Mouse (Mus musculus) A20 (cell line): ENCODE results near the gene Abca15.
"Not testable (repeated sequence)": the region's sequence is repeated elsewhere in the genome, so short reads cannot be mapped to it uniquely, and the experiment has no call there.

Experiments used
- DNase-seq: peaks from one replicate; pipeline ENCODE4 v3.0.0-alpha.2; 2011; ENCODE audit warnings: low read depth, low spot score

The Abca15 gene

DNA sequence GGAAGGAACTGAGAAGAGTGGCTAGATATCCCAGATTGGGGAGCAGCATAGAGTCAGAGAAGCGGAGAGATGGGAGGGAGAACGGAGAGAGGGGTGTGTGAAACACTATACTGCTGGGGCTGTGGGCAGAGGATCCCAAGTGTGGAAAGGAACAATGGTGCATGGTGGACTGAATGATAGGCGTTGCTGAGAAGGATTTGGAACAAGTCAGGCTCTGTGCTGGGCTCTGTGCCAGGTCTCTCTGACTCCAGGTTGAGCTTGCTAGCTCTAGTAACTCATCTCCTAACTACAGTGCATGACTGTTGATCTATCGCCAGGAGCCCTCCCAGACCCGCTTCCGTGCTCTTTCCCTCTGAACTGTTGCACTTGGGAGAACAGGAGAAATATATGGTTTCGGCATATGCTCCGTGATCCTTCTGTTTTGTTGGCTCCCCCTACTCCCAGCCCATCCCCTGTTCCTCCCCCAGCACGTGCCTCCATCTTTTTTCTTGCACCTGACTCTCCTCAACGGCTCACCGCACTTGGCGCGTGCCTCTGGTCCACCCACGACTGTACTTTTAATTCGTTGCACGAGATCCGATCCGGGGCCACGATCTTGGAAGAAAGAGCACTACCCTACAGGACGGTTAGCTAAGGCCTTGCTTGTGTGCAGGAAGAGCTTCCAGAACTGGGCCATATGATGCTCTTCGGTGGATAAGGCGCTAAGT, at the start of gene Abca15:
TSS of gene Abca15 (plus strand) at position 584 of the 707 bp plus-strand sequence.
- no peak for DNase-seq

DNA sequence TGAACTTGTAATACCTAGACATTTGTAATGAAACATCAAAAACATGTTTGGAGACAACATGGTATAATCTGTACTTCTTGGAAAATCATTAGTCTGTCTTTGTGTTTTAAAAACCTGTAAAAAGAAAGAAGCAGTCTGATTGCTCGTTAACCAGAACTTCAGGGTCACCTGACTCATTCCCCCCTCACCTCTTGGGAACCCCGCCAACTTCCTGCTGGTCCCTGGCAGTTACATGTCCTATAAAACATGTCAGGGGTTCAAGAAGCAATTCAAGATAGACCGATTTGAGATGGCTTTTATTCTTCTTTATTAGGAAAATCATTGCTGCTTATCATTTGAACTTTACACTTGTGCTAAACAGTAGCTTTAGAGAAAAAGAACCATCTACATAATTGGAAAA, 43.2 kb upstream of the Abca15 start:
- no peak for DNase-seq

- DNase-seq: no peak
These were observed 12.4 kb upstream of the Abca15 start for GRCm38 (mm10) chr7:120316086-120316485.

DNA sequence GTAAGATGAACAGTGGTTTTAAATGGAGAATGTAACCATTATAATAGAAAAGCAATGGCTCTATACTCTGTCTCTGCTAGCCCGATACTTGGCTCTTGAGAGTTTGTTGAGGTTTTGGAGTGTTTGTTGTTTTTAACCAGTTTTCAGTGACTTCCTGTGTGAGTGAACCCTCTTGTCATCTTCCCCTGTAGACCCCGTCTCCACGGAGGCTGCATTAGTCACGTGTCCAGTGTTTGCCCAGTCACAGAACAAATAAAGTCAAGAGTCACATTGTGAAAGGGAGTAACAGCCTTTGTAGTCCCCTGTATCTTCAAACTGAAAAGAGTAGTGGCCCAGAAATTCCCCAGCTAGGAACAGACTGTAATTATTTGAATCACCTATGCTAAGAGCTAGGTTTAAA, 5.5 kb upstream of the Abca15 start:
- DNase-seq: no peak

DNA sequence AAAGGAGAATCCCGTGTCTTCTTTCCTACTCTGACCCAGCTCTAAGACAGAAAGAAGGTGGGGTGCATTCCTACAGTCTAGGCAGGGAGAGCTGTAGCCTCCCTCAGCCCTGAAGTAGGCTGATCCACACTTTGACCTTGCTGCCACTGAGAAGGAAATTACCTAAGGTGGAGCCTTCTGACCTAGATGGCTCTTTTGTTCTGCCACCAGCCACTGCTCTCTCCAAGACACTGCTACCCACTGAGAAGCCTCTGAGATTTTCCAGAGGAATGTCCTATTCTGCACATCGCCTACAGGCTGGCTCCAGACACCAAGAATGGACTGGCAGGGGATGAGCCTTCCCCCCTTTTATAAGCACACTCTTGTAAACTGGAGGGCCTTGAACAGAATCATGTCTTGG, 2.6 kb upstream of the Abca15 start:
- not testable (repeated sequence) for DNase-seq

DNA sequence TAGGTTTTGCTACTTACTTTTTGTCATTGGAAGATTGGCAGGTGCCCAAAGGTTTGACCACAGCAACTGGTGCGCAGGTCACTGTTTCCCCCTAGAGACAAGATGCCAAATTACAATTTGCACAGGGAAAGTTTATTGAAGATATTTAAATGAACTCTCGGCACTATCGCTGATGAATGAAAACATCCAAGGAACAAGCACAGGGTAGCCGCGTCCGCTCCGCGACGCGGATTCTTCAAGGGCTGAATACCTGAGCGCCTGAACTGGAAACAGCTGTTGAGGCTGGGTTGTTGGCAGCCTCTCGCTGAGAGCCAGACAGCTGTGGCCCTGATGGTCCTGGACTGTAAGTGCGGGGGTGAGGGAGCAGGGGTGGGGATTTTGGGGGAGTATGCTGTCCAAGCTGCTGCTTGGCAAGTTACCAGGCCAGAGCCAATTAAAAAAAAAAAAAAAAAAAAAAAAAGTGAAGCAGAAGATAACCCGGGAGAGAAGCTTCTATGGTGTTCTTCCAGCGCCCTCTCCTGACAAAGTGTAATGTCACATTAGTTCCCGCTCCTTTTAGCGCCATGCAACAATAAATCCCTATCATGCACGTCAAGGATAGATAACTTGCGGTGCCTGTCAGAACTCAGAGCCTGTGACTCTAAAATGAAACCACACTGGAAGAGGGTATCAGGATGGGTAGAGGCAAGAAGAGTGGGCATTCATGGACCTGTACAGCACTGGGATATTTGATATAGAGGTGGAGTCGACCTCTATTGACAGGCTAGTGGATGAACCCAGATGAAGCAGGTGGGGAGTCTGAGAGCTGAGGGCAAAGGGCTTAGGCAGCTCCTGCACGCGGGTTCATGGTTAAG, 1.0 kb upstream of the Abca15 start:
- no peak for DNase-seq

DNA sequence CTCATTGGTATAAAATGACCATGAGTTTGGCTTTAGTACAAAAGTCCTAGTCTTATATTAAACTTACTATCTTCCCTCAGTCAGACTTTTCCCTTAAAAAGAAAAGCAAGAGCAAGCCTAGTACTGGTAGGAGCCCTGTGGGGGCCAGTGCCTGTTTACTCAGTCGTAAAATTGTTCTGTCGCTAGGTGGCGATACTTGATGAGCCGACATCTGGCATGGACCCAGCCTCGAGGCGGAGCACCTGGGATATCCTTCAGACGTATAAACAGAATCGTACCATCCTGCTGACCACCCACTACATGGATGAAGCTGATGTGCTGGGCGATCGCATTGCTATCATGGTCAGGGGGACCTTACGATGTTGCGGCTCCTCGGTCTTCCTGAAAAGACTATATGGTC, 32.7 kb downstream of the Abca15 start:
- DNase-seq: no peak

- DNase-seq: no peak
These were observed 81.0 kb downstream of the Abca15 start, which contains the start of gene Abca16 for GRCm38 (mm10) chr7:120409447-120409846. Gene Abca16 (plus strand): TSS chr7:120409647.

DNA sequence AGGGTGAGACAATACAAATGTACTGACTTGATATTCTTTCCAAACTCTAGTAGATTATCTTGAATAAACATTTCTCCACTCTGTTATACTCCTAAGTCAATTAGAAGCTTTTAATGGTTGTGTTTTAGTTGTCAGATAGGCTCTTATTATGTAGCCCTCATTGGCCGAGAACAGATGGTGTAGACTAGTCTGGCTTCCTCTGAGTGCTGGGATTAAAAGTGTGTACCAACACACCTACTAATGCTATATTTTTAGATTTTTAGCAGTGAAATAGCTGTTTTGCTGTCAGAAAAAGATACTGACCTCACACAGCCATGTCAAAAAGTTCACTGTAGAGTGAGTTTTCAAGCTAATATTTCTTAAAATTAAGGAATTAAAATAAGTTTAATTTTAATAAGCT, 83.9 kb downstream of the Abca15 start:
- DNase-seq: no peak

DNA sequence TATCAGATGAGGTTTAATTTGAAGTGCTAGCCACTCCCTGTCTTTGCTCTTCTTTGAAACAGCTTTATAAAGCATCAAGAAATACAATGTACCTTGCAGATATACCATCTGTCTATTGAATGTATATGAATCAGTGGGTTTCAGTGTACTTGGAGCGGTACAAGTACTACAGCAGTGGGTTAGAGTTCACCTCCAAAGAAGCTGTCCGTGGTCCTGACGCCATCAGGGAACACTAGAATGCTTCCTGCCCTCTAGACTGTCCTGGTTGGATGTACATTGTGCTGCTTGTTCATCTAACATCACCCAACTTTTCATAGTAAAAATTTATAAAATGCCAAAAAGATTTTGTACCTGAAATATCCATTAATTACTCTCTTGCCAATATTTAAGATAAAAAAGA, 98.2 kb downstream of the Abca15 start:
- DNase-seq: no peak

DNA sequence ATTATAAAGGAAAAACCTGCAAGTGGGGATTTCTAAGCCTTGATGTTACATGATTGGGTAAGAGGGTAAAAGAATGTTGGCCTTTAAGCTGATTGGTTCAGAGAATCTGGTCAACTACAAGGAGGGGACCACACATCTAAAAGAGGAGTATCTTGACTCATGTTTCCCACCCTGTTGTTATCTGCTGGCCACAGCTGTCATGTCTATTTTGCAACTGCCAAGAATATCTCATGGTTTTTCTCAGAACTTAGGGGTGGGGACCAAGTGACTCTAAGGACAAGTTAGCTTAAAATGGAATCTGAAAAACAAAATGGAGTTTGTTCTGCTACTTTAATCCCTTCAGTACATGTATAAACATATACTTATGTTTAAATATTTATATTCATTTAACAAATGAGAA, 103.0 kb downstream of the Abca15 start:
- DNase-seq: no peak
